Mouse (Mus musculus) cerebellum, adult 11 months (tissue): ENCODE results near the gene Tmem52.

Source experiments
- DNase-seq: peaks from one replicate; pipeline ENCODE4 v3.0.0; 2022

The Tmem52 gene

GRCm38 (mm10) chr4:155510981-155511380 is 42.1 kb downstream of the Tmem52 start:
- DNase-seq, result no peak

GRCm38 (mm10) chr4:155514810-155515209 is 45.9 kb downstream of the Tmem52 start:
- no peak for DNase-seq

- no peak for DNase-seq
Measured at GRCm38 (mm10) chr4:155517948-155518517, 49.1 kb downstream of the Tmem52 start.
